In genomic region chr1:169897916-169898315, GRCm38 (mm10) we compare ENCODE assay signal across 20 mouse cellular contexts. TPM values are rescaled to one million over a fixed set of nuclear protein-coding genes. Genes with fewer than 3 reads are reported as not detected.
"Had no signal": no experiment of that assay in that cellular context is flagged by ENCODE, and none has a peak within 500 bp of the region (broad histone marks: within the 10 kb centered on the region; RNA-seq: fewer than 3 reads in every experiment).

No protein-coding gene starts in this region.

- H3K9me3 ChIP-seq: neural tube, embryonic 13.5 days; neural tube, embryonic 15.5 days; stomach, embryonic 15.5 days had no signal

- H3K27ac ChIP-seq: neural tube, embryonic 13.5 days; neural tube, embryonic 15.5 days; stomach, embryonic 15.5 days; stomach, postnatal 0 days had no signal

- H3K36me3 ChIP-seq: neural tube, embryonic 13.5 days; neural tube, embryonic 15.5 days; stomach, embryonic 15.5 days had no signal

- H3K4me1 ChIP-seq: neural tube, embryonic 13.5 days; neural tube, embryonic 15.5 days; stomach, embryonic 15.5 days had no signal

- H3K4me2 ChIP-seq: neural tube, embryonic 13.5 days; neural tube, embryonic 15.5 days; stomach, embryonic 15.5 days had no signal

- H3K9ac ChIP-seq: neural tube, embryonic 13.5 days; neural tube, embryonic 15.5 days; stomach, embryonic 15.5 days had no signal

- H3K27me3 ChIP-seq: neural tube, embryonic 13.5 days; neural tube, embryonic 15.5 days; stomach, embryonic 15.5 days had no signal

- DNase-seq: retina, postnatal 1 day; right cerebral cortex, adult 18-20 months; right cerebral cortex, postnatal 14 days; right cerebral cortex, postnatal 25 days; right cerebral cortex, postnatal 4 days; spleen, adult 18-20 months; thymus, adult 18-20 months; thymus, adult 2 months; thymus, postnatal 14 days; thymus, postnatal 25 days; thymus, postnatal 36 days; thymus, postnatal 4 days had no signal

- H3K4me3 ChIP-seq: neural tube, embryonic 13.5 days; neural tube, embryonic 15.5 days; stomach, embryonic 15.5 days had no signal

RNA-seq across cellular contexts. Expression of gene Ccdc190, which starts 30.5 kb away (rescaled TPM):
- total RNA-seq: neutrophil, adult 5-6 weeks had no signal
- polyA plus RNA-seq: small intestine, adult 2 months; spleen, adult 2 months; stomach, embryonic 14.5 days had no signal
